Mouse (Mus musculus): ENCODE results near the gene Oma1. TPM values are rescaled to one million over a fixed set of nuclear protein-coding genes. Genes with fewer than 3 reads are reported as not detected.

Oma1 gene
- polyA plus RNA-seq, 1 experiment from 2014 or later = 18.7 TPM

DNA sequence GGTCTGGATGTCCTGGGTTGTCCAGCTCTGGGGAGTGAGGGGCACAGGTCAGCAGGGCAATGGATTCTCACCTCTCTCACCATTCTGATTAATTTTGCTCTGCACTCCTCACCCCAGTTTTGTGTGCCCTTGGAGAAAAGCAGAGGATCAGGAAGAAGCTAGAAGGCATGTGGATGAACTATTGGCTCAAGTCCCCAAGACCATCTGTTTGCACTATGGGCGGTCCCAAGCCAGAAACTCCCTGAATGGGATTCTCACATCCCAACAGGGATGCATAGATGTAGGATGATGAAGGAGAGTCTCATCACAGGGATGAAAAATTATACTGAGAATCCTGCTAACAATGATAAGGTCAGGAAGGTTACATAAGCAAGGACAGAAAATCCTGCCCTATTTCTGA is 9.8 kb upstream of the Oma1 start:
- Histone ChIP-seq H3K4me1 (ENCODE audit: control insufficient read depth, insufficient read depth, low read length) (no peaks in the 10 kb centered on the region), H3K4me3 (ENCODE audit: low read depth, low read length) (no peak overlapping the region), H3K4me2 (replicated peaks; ENCODE audit: low read depth, low read length) (no peak overlapping the region), H3K27ac (ENCODE audit: low read length) (no peak overlapping the region), H3K9me3 (ENCODE audit: control insufficient read depth, low read depth, low read length) (no peaks in the 10 kb centered on the region), H3K9ac (replicated peaks; ENCODE audit: low read depth, low read length) (no peak overlapping the region), H3K36me3 (ENCODE audit: control insufficient read depth, insufficient read depth, low read length) (no peaks in the 10 kb centered on the region), H3K27me3 (ENCODE audit: control insufficient read depth, insufficient read depth, low read length) (no peaks in the 10 kb centered on the region)
- 81% methylated on average over 1 of the region's 1 CpGs for WGBS
- no peak for ATAC-seq (ENCODE audit: insufficient number of reproducible peaks, insufficient read depth, low FRiP score, low read depth)

GRCm38 (mm10) chr4:103314526-103314910 is 906 bp downstream of the Oma1 start:
- WGBS = 47% methylated on average over 3 of the region's 3 CpGs
- H3K27me3 ChIP-seq (ENCODE audit: control insufficient read depth, insufficient read depth, low read length) = no peaks in the 10 kb centered on the region

GRCm38 (mm10) chr4:103315861-103316260 is 2.2 kb downstream of the Oma1 start:
- H3K4me1 ChIP-seq (ENCODE audit: control insufficient read depth, insufficient read depth, low read length) = peaks cover 6% of the 10 kb centered on the region; the same call in 1 of the 2 replicates
- WGBS = 89% methylated on average over 4 of the region's 4 CpGs
- H3K27me3 ChIP-seq (ENCODE audit: control insufficient read depth, insufficient read depth, low read length) = no peaks in the 10 kb centered on the region
- H3K4me2 ChIP-seq (replicated peaks; ENCODE audit: low read depth, low read length) = no peak overlapping the region
- no peaks in the 10 kb centered on the region for H3K9me3 ChIP-seq (ENCODE audit: control insufficient read depth, low read depth, low read length)
- ATAC-seq (ENCODE audit: insufficient number of reproducible peaks, insufficient read depth, low FRiP score, low read depth) = no peak
- no peak overlapping the region for H3K9ac ChIP-seq (replicated peaks; ENCODE audit: low read depth, low read length)
- H3K4me3 ChIP-seq (ENCODE audit: low read depth, low read length) = no peak overlapping the region
- no peak overlapping the region for H3K27ac ChIP-seq (ENCODE audit: low read length)
- H3K36me3 ChIP-seq (ENCODE audit: control insufficient read depth, insufficient read depth, low read length) = no peaks in the 10 kb centered on the region

More at GRCm38 (mm10) chr4:103314526-103314910, 906 bp downstream of the Oma1 start:
- Histone ChIP-seq H3K9me3 (ENCODE audit: control insufficient read depth, low read depth, low read length) (no peaks in the 10 kb centered on the region), H3K36me3 (ENCODE audit: control insufficient read depth, insufficient read depth, low read length) (no peaks in the 10 kb centered on the region), H3K4me1 (ENCODE audit: control insufficient read depth, insufficient read depth, low read length) (peaks cover 6% of the 10 kb centered on the region; the same call in 1 of the 2 replicates), H3K4me3 (ENCODE audit: low read depth, low read length) (peak overlapping the region; percentile 59), H3K9ac (replicated peaks; ENCODE audit: low read depth, low read length) (0 out of 2 replicates have a peak overlapping the region, but pooled peaks have one; percentile 65), H3K27ac (ENCODE audit: low read length) (peak overlapping the region; percentile 94; the same call in 1 of the 2 replicates), H3K4me2 (replicated peaks; ENCODE audit: low read depth, low read length) (peak overlapping the region; percentile 43)
- ATAC-seq (ENCODE audit: insufficient number of reproducible peaks, insufficient read depth, low FRiP score, low read depth) = no peak

GRCm38 (mm10) chr4:103321461-103321860 is 7.8 kb downstream of the Oma1 start:
- no peak for ATAC-seq (ENCODE audit: insufficient number of reproducible peaks, insufficient read depth, low FRiP score, low read depth)
- WGBS = 77% methylated on average over 6 of the region's 6 CpGs
- no peak overlapping the region for H3K4me3 ChIP-seq (ENCODE audit: low read depth, low read length)
- H3K27ac ChIP-seq (ENCODE audit: low read length) = no peak overlapping the region
- H3K36me3 ChIP-seq (ENCODE audit: control insufficient read depth, insufficient read depth, low read length) = no peaks in the 10 kb centered on the region; the same call in none of the 2 replicates
- H3K27me3 ChIP-seq (ENCODE audit: control insufficient read depth, insufficient read depth, low read length) = no peaks in the 10 kb centered on the region
- H3K4me2 ChIP-seq (replicated peaks; ENCODE audit: low read depth, low read length) = no peak overlapping the region
- no peaks in the 10 kb centered on the region for H3K9me3 ChIP-seq (ENCODE audit: control insufficient read depth, low read depth, low read length)
- H3K9ac ChIP-seq (replicated peaks; ENCODE audit: low read depth, low read length) = no peak overlapping the region
- no peaks in the 10 kb centered on the region for H3K4me1 ChIP-seq (ENCODE audit: control insufficient read depth, insufficient read depth, low read length)

GRCm38 (mm10) chr4:103324688-103325451 is 11.3 kb downstream of the Oma1 start:
- Histone ChIP-seq H3K36me3 (ENCODE audit: control insufficient read depth, insufficient read depth, low read length) (no peaks in the 10 kb centered on the region; the same call in none of the 2 replicates), H3K9ac (replicated peaks; ENCODE audit: low read depth, low read length) (no peak overlapping the region), H3K4me1 (ENCODE audit: control insufficient read depth, insufficient read depth, low read length) (no peaks in the 10 kb centered on the region), H3K27ac (ENCODE audit: low read length) (no peak overlapping the region), H3K9me3 (ENCODE audit: control insufficient read depth, low read depth, low read length) (no peaks in the 10 kb centered on the region), H3K4me2 (replicated peaks; ENCODE audit: low read depth, low read length) (0 out of 2 replicates have a peak overlapping the region, but pooled peaks have one; percentile 12), H3K4me3 (ENCODE audit: low read depth, low read length) (no peak overlapping the region), H3K27me3 (ENCODE audit: control insufficient read depth, insufficient read depth, low read length) (no peaks in the 10 kb centered on the region)
- 25% methylated on average over 17 of the region's 17 CpGs for WGBS
- ATAC-seq (ENCODE audit: insufficient number of reproducible peaks, insufficient read depth, low FRiP score, low read depth) = no peak

GRCm38 (mm10) chr4:103326994-103327393 is 13.4 kb downstream of the Oma1 start:
- Histone ChIP-seq H3K27me3 (ENCODE audit: control insufficient read depth, insufficient read depth, low read length) (no peaks in the 10 kb centered on the region), H3K36me3 (ENCODE audit: control insufficient read depth, insufficient read depth, low read length) (peaks cover 4% of the 10 kb centered on the region; the same call in 1 of the 2 replicates), H3K4me2 (replicated peaks; ENCODE audit: low read depth, low read length) (no peak overlapping the region), H3K27ac (ENCODE audit: low read length) (no peak overlapping the region), H3K9ac (replicated peaks; ENCODE audit: low read depth, low read length) (no peak overlapping the region), H3K4me1 (ENCODE audit: control insufficient read depth, insufficient read depth, low read length) (no peaks in the 10 kb centered on the region), H3K9me3 (ENCODE audit: control insufficient read depth, low read depth, low read length) (no peaks in the 10 kb centered on the region), H3K4me3 (ENCODE audit: low read depth, low read length) (no peak overlapping the region)
- ATAC-seq (ENCODE audit: insufficient number of reproducible peaks, insufficient read depth, low FRiP score, low read depth) = no peak
- WGBS = 70% methylated on average over 3 of the region's 3 CpGs

GRCm38 (mm10) chr4:103329348-103329747 is 15.7 kb downstream of the Oma1 start:
- peaks cover 12% of the 10 kb centered on the region; the same call in 1 of the 2 replicates for H3K36me3 ChIP-seq (ENCODE audit: control insufficient read depth, insufficient read depth, low read length)
- no peak overlapping the region for H3K4me2 ChIP-seq (replicated peaks; ENCODE audit: low read depth, low read length)
- H3K4me3 ChIP-seq (ENCODE audit: low read depth, low read length) = no peak overlapping the region
- H3K4me1 ChIP-seq (ENCODE audit: control insufficient read depth, insufficient read depth, low read length) = no peaks in the 10 kb centered on the region
- no peak overlapping the region for H3K27ac ChIP-seq (ENCODE audit: low read length)
- ATAC-seq (ENCODE audit: insufficient number of reproducible peaks, insufficient read depth, low FRiP score, low read depth) = no peak
- H3K9me3 ChIP-seq (ENCODE audit: control insufficient read depth, low read depth, low read length) = no peaks in the 10 kb centered on the region
- no peak overlapping the region for H3K9ac ChIP-seq (replicated peaks; ENCODE audit: low read depth, low read length)
- no peaks in the 10 kb centered on the region for H3K27me3 ChIP-seq (ENCODE audit: control insufficient read depth, insufficient read depth, low read length)
- 69% methylated on average over 6 of the region's 6 CpGs for WGBS

- 60% methylated on average over 5 of the region's 5 CpGs for WGBS
These were observed 21.5 kb downstream of the Oma1 start for GRCm38 (mm10) chr4:103335134-103335533.

More at GRCm38 (mm10) chr4:103335134-103335533, 21.5 kb downstream of the Oma1 start:
- Histone ChIP-seq H3K4me3 (ENCODE audit: low read depth, low read length) (no peak overlapping the region), H3K9me3 (ENCODE audit: control insufficient read depth, low read depth, low read length) (no peaks in the 10 kb centered on the region), H3K27me3 (ENCODE audit: control insufficient read depth, insufficient read depth, low read length) (no peaks in the 10 kb centered on the region), H3K36me3 (ENCODE audit: control insufficient read depth, insufficient read depth, low read length) (peaks cover 12% of the 10 kb centered on the region; the same call in 1 of the 2 replicates), H3K9ac (replicated peaks; ENCODE audit: low read depth, low read length) (no peak overlapping the region), H3K4me1 (ENCODE audit: control insufficient read depth, insufficient read depth, low read length) (no peaks in the 10 kb centered on the region), H3K4me2 (replicated peaks; ENCODE audit: low read depth, low read length) (no peak overlapping the region), H3K27ac (ENCODE audit: low read length) (no peak overlapping the region)
- no peak for ATAC-seq (ENCODE audit: insufficient number of reproducible peaks, insufficient read depth, low FRiP score, low read depth)

Measured in stomach, embryonic 14.5 days (tissue).